Mouse (Mus musculus) bone marrow, adult 2 months (tissue): ENCODE measurements around the gene 3110082I17Rik.

ENCODE experiments used
- CTCF ChIP-seq: fragments of 200-500 bp; IDR thresholded peaks from 2 replicates; pipeline ENCODE4 v1.5.1; 2011; ENCODE audit warnings: low read length, control low read depth; ENCODE audit not compliant: control insufficient read depth, insufficient read depth
- POLR2A ChIP-seq: fragments of 200-500 bp; IDR thresholded peaks from 2 replicates; pipeline ENCODE4 v1.6.1; 2011; ENCODE audit warnings: low read depth, mild to moderate bottlenecking, control low read depth, low read length, borderline replicate concordance; ENCODE audit not compliant: control insufficient read depth

DNA sequence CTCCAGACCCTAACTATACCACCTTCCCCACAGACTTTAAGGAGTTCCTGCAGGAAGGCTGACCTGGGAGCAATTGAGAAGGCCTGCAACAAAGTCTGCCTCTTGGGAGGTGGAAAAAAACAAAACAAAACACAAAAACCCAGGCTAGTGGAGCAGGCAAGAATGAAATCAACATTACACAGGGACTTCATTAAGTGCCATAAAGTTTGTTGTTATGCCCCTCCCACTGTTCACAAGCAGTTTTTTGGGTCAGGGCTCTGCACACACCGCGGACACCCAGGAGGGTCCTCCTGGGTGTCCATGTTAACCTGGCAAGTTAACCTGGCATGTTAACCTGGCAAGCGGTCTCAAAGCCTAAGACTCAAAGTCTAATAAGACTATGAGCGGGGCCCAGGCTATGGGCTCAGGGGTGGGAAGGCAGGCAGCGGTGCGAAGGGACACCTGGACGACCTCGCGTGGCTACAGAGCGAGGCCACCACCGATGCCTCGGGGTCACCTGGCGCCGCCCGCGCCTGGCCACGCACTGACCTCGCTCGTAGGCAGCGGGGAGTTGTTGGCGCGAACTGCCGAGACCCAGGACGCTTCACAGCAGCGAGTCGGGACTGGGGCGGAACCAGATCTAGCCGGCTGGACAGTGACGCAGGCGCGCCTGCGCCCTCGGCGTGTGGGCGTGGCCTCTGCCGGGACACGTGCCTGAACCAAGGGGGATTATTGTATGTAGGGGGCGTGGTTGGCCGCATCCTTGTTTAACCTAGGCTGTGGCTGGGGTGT is 88.5 kb downstream of the 3110082I17Rik start:
- TF ChIP-seq CTCF (no peak), POLR2A (peak; percentile 97)
